Mouse (Mus musculus): ENCODE data around the gene Cacna1i.

Cacna1i gene

GRCm38 (mm10) chr15:80334766-80335165 is 47.7 kb downstream of the Cacna1i start:
- no peak for DNase-seq

GRCm38 (mm10) chr15:80335196-80335595 is 48.2 kb downstream of the Cacna1i start:
- no peak for DNase-seq

GRCm38 (mm10) chr15:80340348-80340747 is 53.3 kb downstream of the Cacna1i start:
- peak in 1 of 2 experiments; percentile 70 for DNase-seq

GRCm38 (mm10) chr15:80342394-80342793 is 55.4 kb downstream of the Cacna1i start:
- DNase-seq, result peak; percentile 11 to 49

- peak; percentile 85 to 94 for DNase-seq
Observed at GRCm38 (mm10) chr15:80343031-80343430, 56.0 kb downstream of the Cacna1i start.

- no peak for DNase-seq
Observed at GRCm38 (mm10) chr15:80343731-80344130, 56.7 kb downstream of the Cacna1i start.

GRCm38 (mm10) chr15:80346510-80346909 is 59.5 kb downstream of the Cacna1i start:
- no peak for DNase-seq

- DNase-seq, result no peak
Observed at GRCm38 (mm10) chr15:80350431-80350830, 63.4 kb downstream of the Cacna1i start.

GRCm38 (mm10) chr15:80358798-80359197 is 71.8 kb downstream of the Cacna1i start:
- no peak for DNase-seq

GRCm38 (mm10) chr15:80361780-80362508 is 74.9 kb downstream of the Cacna1i start:
- DNase-seq, result no peak

- no peak for DNase-seq
Observed at GRCm38 (mm10) chr15:80362509-80363172, 75.6 kb downstream of the Cacna1i start.

- DNase-seq, result no peak
Observed at GRCm38 (mm10) chr15:80363821-80364715, 77.0 kb downstream of the Cacna1i start.

GRCm38 (mm10) chr15:80366899-80367298 is 79.9 kb downstream of the Cacna1i start:
- DNase-seq, result peak in 1 of 2 experiments; percentile 46

- no peak for DNase-seq
Observed at GRCm38 (mm10) chr15:80373219-80373964, 86.4 kb downstream of the Cacna1i start.

- DNase-seq, result no peak
Observed at GRCm38 (mm10) chr15:80374854-80375253, 87.8 kb downstream of the Cacna1i start.

- DNase-seq, result no peak
Observed at GRCm38 (mm10) chr15:80387185-80387584, 100.1 kb downstream of the Cacna1i start.

- DNase-seq, result no peak
Observed at GRCm38 (mm10) chr15:80391791-80392190, 104.8 kb downstream of the Cacna1i start.

- DNase-seq, result no peak
Observed at GRCm38 (mm10) chr15:80395035-80395434, 108.0 kb downstream of the Cacna1i start.

- no peak for DNase-seq
Observed at GRCm38 (mm10) chr15:80399451-80399850, 112.4 kb downstream of the Cacna1i start.

GRCm38 (mm10) chr15:80401387-80401898 is 114.4 kb downstream of the Cacna1i start:
- peak; percentile 5 to 60 for DNase-seq

GRCm38 (mm10) chr15:80401980-80402379 is 114.9 kb downstream of the Cacna1i start:
- DNase-seq, result no peak

- peak; percentile 52 to 79 for DNase-seq
Observed at GRCm38 (mm10) chr15:80407873-80408272, 120.8 kb downstream of the Cacna1i start.
